Mouse (Mus musculus): ENCODE measurements around the gene Btbd6. TPM values are rescaled to one million over a fixed set of nuclear protein-coding genes. Genes with fewer than 3 reads are reported as not detected.
A peak's percentile ranks its signal among the peaks of the same experiment; 100 is the strongest.

Btbd6 gene
- polyA plus RNA-seq (2012; rRNA removed) = 48.4 and 72.3 TPM in 2 replicates

DNA sequence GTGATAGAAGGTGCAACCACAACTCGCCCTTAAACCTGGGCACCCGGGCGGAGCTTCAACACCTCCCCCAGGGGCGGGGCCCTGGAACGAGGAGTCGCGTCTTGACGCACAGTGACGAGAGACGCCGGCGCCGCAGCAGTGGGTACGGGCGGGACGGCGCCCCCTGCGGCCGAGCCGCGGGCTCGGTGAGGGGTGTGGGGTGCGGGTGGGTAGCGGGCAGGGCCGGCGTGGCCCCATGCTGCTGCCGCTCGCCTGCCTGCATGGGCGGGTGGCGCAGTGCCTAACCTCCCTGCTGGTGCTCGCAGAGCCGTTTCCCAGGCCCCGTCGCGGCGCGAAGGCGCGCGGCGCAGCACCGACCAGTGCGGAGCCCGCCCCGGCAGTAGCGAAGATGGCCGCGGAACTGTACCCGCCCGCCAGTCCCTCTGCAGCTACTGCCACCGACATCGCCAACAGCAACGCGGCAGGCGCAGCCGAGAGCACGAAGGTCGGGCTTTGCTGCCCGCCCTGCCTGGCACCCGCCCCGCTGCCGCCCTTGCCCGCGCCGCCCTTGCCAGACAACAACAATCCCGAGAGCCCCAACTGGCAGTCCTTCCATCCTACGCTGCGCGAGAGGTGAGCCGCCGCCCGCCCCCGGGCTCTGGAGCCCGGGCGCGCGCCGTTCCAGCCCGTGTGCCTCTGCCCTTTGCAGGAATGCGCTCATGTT lies at the start of gene Btbd6:
Gene Btbd6, plus strand, starts transcription at position 112 of the 703 bp plus-strand sequence.
- TF ChIP-seq POLR2A (IDR thresholded peaks at IDR 0.05; ENCODE audit: borderline replicate concordance, extremely low read depth, low read depth, low read length) (peak; percentile 46; the same call in 1 of the 2 replicates), CTCF (IDR thresholded peaks at IDR 0.05; ENCODE audit: insufficient read depth, low read length) (0 out of 2 replicates have a peak, but pooled peaks have one; percentile 1)
- H3K4me1 ChIP-seq (ENCODE audit: control insufficient read depth, insufficient read depth, low read length) = peaks cover 6% of the 10 kb centered on the region
- peak within 1 kb of the TSS; percentile 83 for H3K4me3 ChIP-seq (replicated peaks; ENCODE audit: extremely low read depth, low read depth, low read length)
- WGBS = under 1% methylated on average over 79 of the region's 80 CpGs
- DNase-seq = peak; percentile 86

DNA sequence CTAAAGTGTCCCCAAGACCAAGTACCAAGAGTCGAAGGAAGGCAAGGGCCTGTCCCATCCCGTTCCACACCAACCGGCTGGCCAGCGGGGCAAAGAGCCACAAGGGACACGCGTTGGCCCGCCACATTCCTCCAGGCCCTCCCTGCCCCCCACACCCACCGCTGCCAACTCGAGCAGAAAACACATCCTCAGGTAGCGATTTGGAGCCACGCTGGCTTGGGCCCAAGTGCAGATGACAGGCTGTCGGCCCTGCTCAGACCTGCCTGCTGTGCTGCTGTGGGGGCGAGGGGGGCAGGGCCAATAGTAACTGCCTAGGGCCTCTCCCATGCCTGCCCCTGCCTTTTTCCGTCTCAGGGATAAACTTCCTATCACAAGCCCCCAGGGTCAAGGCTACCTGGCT lies 49.0 kb upstream of the Btbd6 start:
- no peak overlapping the region for H3K4me3 ChIP-seq (replicated peaks; ENCODE audit: extremely low read depth, low read depth, low read length)
- 0 out of 2 replicates have a peak, but pooled peaks cover under 1% of the 10 kb centered on the region for H3K4me1 ChIP-seq (ENCODE audit: control insufficient read depth, insufficient read depth, low read length)
- TF ChIP-seq CTCF (IDR thresholded peaks at IDR 0.05; ENCODE audit: insufficient read depth, low read length) = no peak
- TF ChIP-seq POLR2A (IDR thresholded peaks at IDR 0.05; ENCODE audit: borderline replicate concordance, extremely low read depth, low read depth, low read length) = no peak
- DNase-seq = no peak
- 67% methylated on average over 14 of the region's 14 CpGs for WGBS

DNA sequence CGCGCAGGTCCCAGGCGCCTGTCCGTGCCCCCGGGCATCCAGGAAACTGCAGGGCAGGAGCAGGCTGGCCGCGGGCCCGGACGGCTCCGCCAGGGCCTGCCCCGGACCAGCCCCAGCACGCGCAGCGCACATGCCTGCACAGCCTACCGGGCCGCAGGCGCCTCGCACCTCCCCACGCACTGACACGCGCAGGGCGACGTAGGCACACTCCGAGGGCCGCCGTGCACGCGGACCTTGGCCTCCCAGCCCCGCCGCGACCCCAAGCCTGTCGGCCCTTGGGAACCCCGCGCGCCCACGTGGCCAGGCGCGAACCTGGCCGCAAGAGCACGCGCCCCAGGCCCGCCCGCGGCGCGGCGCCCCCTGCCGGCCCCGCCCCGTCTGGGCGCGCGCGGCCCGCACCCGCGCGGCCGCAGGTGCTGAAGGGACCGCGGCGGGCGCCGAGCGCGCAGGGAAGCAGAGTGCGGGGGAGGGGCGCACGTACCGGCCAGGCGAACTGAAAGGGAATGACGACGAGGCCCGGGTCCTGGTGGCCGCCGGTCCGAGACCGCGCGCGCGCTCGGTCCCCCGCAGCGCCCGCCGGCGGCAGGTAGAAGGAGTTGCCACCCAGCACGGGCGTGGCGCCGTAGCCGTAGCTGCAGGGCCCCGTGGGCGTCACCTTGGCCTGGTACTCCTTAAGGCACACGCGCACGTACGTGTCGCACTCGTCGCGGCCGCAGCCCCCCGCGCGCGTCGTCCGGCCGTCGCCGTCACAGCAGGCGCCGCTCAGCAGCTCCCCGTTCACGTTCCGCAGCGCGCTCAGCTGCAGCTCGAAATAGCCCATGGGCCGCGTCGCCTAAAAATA lies 47.7 kb upstream of the Btbd6 start:
- TF ChIP-seq POLR2A (IDR thresholded peaks at IDR 0.05; ENCODE audit: borderline replicate concordance, extremely low read depth, low read depth, low read length) = no peak
- TF ChIP-seq CTCF (IDR thresholded peaks at IDR 0.05; ENCODE audit: insufficient read depth, low read length) = no peak
- Histone ChIP-seq H3K4me3 (replicated peaks; ENCODE audit: extremely low read depth, low read depth, low read length) (peak overlapping the region; percentile 74), H3K4me1 (ENCODE audit: control insufficient read depth, insufficient read depth, low read length) (0 out of 2 replicates have a peak, but pooled peaks cover 2% of the 10 kb centered on the region)
- peak; percentile 27 for DNase-seq
- 1% methylated on average over 122 of the region's 124 CpGs for WGBS

DNA sequence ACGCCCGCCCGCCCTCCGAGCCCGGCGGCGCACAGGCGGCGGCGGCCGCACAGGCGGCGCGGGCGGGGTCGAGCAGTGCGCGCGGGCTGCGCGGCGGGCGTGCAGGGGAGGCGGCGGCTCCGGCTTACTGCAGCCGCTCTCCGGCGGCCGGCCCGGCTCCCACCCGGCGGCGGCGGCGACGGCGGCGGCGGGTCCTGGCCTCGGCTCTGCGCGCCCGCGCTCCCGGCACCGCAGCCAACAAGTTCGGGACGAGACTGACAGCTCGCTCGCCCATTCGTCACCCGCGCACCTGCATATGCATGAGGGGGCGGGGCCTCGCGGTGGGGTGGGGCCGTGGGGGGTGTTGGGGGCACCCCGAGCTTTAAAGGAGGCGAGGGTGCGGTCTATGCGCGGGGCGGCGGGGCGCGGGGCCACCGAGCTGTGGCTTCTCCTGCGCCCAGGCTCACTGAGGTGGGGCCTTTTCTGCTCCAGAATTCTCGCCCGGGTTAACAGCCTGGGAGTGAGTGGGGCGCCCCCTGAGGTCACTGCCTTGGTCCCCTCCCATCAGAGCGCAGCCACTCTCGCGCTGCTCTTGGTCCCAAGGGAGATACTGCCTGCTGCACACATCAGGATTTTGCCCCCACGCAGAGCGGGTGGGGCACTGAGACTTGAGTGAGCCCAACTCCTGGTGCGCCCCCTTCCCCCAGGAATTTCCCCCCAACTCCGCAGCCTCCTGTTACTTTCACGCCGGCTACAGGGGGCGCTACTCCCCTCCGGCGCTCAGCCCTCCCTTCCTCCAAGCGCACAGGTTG lies 46.5 kb upstream of the Btbd6 start, which contains the start of gene Jag2:
Gene Jag2, minus strand, starts transcription at position 215 of the 791 bp plus-strand sequence.
- 18% methylated on average over 85 of the region's 85 CpGs for WGBS
- DNase-seq = peak; percentile 49
- no peak for TF ChIP-seq CTCF (IDR thresholded peaks at IDR 0.05; ENCODE audit: insufficient read depth, low read length)
- TF ChIP-seq POLR2A (IDR thresholded peaks at IDR 0.05; ENCODE audit: borderline replicate concordance, extremely low read depth, low read depth, low read length) = 0 out of 2 replicates have a peak, but pooled peaks have one; percentile 10
- H3K4me3 ChIP-seq (replicated peaks; ENCODE audit: extremely low read depth, low read depth, low read length) = peak within 1 kb of the TSS; percentile 74
- 0 out of 2 replicates have a peak, but pooled peaks cover 2% of the 10 kb centered on the region for H3K4me1 ChIP-seq (ENCODE audit: control insufficient read depth, insufficient read depth, low read length)

DNA sequence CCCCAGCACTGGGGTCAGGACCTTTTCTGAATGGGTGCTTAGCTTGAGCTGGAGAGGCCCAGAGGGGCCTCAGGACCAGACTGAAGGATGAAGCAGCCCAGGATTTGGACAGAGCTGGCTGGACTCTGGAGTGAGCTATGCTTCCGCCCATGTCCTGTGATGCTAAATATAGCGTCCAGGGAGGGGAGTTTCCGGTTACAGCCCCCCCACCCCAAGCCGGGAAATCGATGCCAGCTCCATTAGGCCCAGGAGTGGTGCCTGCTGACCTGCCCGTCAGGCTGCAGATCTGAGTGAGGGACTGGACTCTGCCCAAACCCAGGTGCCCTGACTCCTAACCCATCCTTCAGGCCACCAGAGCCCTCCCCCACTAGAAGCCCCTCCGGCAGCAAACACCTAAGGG lies 43.6 kb upstream of the Btbd6 start:
- no peak overlapping the region for H3K4me3 ChIP-seq (replicated peaks; ENCODE audit: extremely low read depth, low read depth, low read length)
- 0 out of 2 replicates have a peak, but pooled peaks cover 2% of the 10 kb centered on the region for H3K4me1 ChIP-seq (ENCODE audit: control insufficient read depth, insufficient read depth, low read length)
- TF ChIP-seq CTCF (IDR thresholded peaks at IDR 0.05; ENCODE audit: insufficient read depth, low read length) (no peak), POLR2A (IDR thresholded peaks at IDR 0.05; ENCODE audit: borderline replicate concordance, extremely low read depth, low read depth, low read length) (no peak)
- DNase-seq = no peak
- 27% methylated on average over 7 of the region's 7 CpGs for WGBS

- 35% methylated on average over 9 of the region's 9 CpGs for WGBS
- Histone ChIP-seq H3K4me3 (replicated peaks; ENCODE audit: extremely low read depth, low read depth, low read length) (no peak overlapping the region), H3K4me1 (ENCODE audit: control insufficient read depth, insufficient read depth, low read length) (peaks cover 12% of the 10 kb centered on the region)
- DNase-seq = no peak
- no peak for TF ChIP-seq POLR2A (IDR thresholded peaks at IDR 0.05; ENCODE audit: borderline replicate concordance, extremely low read depth, low read depth, low read length)
- no peak for TF ChIP-seq CTCF (IDR thresholded peaks at IDR 0.05; ENCODE audit: insufficient read depth, low read length)
These were observed 38.4 kb upstream of the Btbd6 start for GRCm38 (mm10) chr12:112937906-112938305.

- DNase-seq = no peak
- TF ChIP-seq POLR2A (IDR thresholded peaks at IDR 0.05; ENCODE audit: borderline replicate concordance, extremely low read depth, low read depth, low read length) (no peak), CTCF (IDR thresholded peaks at IDR 0.05; ENCODE audit: insufficient read depth, low read length) (no peak)
- Histone ChIP-seq H3K4me3 (replicated peaks; ENCODE audit: extremely low read depth, low read depth, low read length) (no peak overlapping the region), H3K4me1 (ENCODE audit: control insufficient read depth, insufficient read depth, low read length) (peaks cover 12% of the 10 kb centered on the region)
- WGBS = 92% methylated on average over 10 of the region's 10 CpGs
These were observed 37.9 kb upstream of the Btbd6 start for GRCm38 (mm10) chr12:112938366-112938765.

DNA sequence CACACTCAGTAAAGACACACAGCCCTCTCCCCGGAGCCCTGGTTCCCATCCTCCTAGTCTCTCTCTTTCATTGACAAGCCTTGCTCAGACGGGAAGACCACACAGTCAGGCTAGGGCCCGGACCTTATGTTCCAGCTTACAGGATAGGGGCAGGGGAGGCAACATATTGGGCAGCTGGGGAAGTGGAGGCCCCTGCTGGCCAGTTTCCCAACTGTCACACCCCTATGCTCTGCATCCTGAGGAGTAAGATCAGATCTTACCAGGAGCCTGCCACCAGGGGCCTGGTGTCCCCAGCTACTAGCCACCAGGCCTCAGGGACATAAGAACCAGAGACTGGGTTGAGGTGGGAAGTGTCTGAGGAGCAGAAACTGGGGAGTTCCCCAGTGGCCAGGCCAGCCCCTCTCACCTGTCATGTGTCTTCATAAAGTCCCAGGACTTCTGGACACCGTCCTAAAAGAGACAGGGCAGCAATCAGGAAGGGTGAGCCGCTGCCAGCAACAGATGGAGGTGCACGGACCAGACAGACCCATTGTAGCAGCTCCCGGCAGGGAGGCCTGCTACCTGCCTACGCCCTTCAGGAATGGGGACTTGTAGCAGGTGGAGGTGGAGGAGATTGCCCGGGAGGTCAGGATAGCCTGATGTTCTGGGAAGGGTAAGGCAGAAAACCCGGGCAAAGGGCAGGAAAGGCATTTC lies 37.3 kb upstream of the Btbd6 start:
- no peak for DNase-seq
- Histone ChIP-seq H3K4me1 (ENCODE audit: control insufficient read depth, insufficient read depth, low read length) (peaks cover 12% of the 10 kb centered on the region), H3K4me3 (replicated peaks; ENCODE audit: extremely low read depth, low read depth, low read length) (no peak overlapping the region)
- whole genome bisulfite sequencing = 68% methylated on average over 10 of the region's 10 CpGs
- no peak for TF ChIP-seq POLR2A (IDR thresholded peaks at IDR 0.05; ENCODE audit: borderline replicate concordance, extremely low read depth, low read depth, low read length)
- peak; percentile 32; the same call in 1 of the 2 replicates for TF ChIP-seq CTCF (IDR thresholded peaks at IDR 0.05; ENCODE audit: insufficient read depth, low read length)
